Mouse (Mus musculus) ES-Bruce4 (cell line): ENCODE measurements at regions not wholly inside any gene's neighbourhood (a gene's known extent, or its start where the extent isn't known, plus 50 kb on each side); places are given as distances from the start of the nearest gene placed in this dataset.
A peak's percentile ranks its signal among the peaks of the same experiment; 100 is the strongest.
"Not testable (repeated sequence)": the region's sequence is repeated elsewhere in the genome, so short reads cannot be mapped to it uniquely, and the experiment has no call there.

ENCODE experiments used
- H3K27ac ChIP-seq: 2 replicates; pipeline ENCODE4 v1.5.1; 2012; ENCODE audit warnings: low read length, inconsistent platforms; ENCODE audit not compliant: insufficient read depth
- H3K27me3 ChIP-seq: 2 replicates; pipeline ENCODE4 v1.6.1; 2012; ENCODE audit warnings: mild to moderate bottlenecking, low read length, inconsistent platforms; ENCODE audit not compliant: control insufficient read depth, poor library complexity, insufficient read depth, severe bottlenecking
- H3K36me3 ChIP-seq: 2 replicates; pipeline ENCODE4 v1.6.1; 2012; ENCODE audit warnings: inconsistent platforms, mild to moderate bottlenecking, low read length, moderate library complexity; ENCODE audit not compliant: control insufficient read depth, poor library complexity, insufficient read depth, severe bottlenecking
- H3K4me1 ChIP-seq: one replicate; pipeline ENCODE4 v1.8.1; 2011; ENCODE audit warnings: low read length; ENCODE audit not compliant: control insufficient read depth, insufficient read depth
- H3K4me3 ChIP-seq: 2 replicates; pipeline ENCODE4 v1.5.1; 2011; ENCODE audit warnings: low read depth, mild to moderate bottlenecking, low read length
- H3K9ac ChIP-seq: 2 replicates; pipeline ENCODE4 v1.6.1; 2012; ENCODE audit warnings: low read depth, mild to moderate bottlenecking, inconsistent platforms; ENCODE audit not compliant: poor library complexity, severe bottlenecking
- H3K9me3 ChIP-seq: replicated peaks from 2 replicates; pipeline ENCODE4 v1.6.1; 2012; ENCODE audit warnings: mild to moderate bottlenecking, low read length, inconsistent platforms; ENCODE audit not compliant: control insufficient read depth, poor library complexity, insufficient read depth, severe bottlenecking
- CTCF ChIP-seq: IDR thresholded peaks from one replicate; pipeline ENCODE4 v1.8.1; 2011; ENCODE audit warnings: low read depth, low read length
- EP300 ChIP-seq: IDR thresholded peaks from 2 replicates; pipeline ENCODE4 v1.6.1; 2011; ENCODE audit warnings: low read depth, low read length; ENCODE audit not compliant: insufficient read depth
- POLR2A ChIP-seq: IDR thresholded peaks from one replicate; pipeline ENCODE4 v1.8.1; 2011; ENCODE audit warnings: low read length; ENCODE audit not compliant: insufficient read depth

DNA sequence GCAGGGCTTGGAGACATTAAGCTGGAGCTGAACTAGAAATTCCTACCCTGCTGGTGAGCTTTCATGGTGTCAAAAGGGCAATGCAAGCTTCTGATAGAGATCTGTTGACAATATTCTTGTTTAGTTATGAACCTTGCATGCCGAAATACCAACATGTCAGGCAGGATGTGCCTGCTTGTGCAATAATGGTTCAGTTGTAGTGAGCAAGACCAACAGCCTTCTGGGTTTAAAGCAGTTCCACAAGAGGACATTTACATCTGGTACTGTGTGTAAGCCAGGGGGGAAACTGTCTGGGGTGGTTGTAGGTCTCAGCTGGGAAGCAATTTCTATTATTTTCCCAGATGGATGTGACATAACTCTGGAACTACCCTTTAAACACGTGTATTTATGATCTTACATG is 987.6 kb upstream of the Gm38303 start:
- Histone ChIP-seq H3K9me3 (no peaks in the 10 kb centered on the region; the same call in 1 of the 2 replicates), H3K27ac (no peak overlapping the region), H3K4me3 (no peak overlapping the region), H3K36me3 (no peaks in the 10 kb centered on the region), H3K27me3 (no peaks in the 10 kb centered on the region; the same call in 1 of the 2 replicates), H3K9ac (no peak overlapping the region), H3K4me1 (no peaks in the 10 kb centered on the region)
- TF ChIP-seq CTCF: no peak
- no peak for TF ChIP-seq EP300
- no peak for TF ChIP-seq POLR2A

DNA sequence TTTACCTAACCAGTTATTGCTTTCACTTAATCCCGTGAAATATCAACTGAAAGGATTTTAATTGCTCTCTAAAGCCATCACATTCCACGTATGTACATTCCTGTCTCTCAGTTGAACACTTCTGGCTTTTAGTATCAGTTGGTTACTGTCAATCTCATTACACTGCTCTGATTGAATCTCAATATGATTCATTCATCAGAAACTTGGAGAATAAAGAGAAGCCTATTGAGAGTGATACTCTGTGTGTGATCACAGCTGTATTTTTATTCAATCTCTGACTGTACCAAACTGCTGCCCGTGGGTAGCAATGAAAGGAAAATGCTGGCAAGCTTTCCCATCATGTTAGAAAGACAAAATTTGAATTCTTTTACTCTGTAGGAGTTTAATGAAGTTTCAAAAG is 957.5 kb upstream of the Gm38303 start:
- no peaks in the 10 kb centered on the region for H3K27me3 ChIP-seq
- no peaks in the 10 kb centered on the region for H3K9me3 ChIP-seq
- no peak overlapping the region for H3K4me3 ChIP-seq
- H3K9ac ChIP-seq: no peak overlapping the region
- no peak overlapping the region for H3K27ac ChIP-seq
- TF ChIP-seq CTCF: no peak
- no peak for TF ChIP-seq POLR2A
- no peak for TF ChIP-seq EP300
- no peaks in the 10 kb centered on the region for H3K4me1 ChIP-seq
- H3K36me3 ChIP-seq: no peaks in the 10 kb centered on the region

DNA sequence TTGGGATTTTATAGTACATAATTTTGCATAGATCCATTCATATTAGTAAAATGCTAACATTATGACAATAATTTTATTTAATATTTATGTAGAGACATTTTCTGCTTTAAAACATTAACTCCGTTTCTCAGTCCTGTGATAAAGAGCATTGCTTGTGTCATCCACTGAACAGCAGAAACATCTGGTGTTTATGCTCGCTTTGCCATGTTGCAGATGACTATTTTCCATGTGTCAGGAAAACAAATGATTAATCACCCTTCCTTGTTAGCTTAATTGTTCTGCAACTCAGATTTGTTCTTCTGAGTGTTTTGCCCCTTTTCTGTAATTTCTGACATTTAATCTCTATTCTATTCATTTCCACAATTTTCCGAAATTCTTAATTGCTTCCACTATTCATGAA is 925.6 kb upstream of the Gm38303 start:
- H3K9me3 ChIP-seq: no peaks in the 10 kb centered on the region
- no peaks in the 10 kb centered on the region for H3K36me3 ChIP-seq
- no peak overlapping the region for H3K9ac ChIP-seq
- TF ChIP-seq POLR2A (no peak), CTCF (no peak)
- H3K27ac ChIP-seq: no peak overlapping the region
- H3K27me3 ChIP-seq: no peaks in the 10 kb centered on the region
- H3K4me3 ChIP-seq: no peak overlapping the region
- no peaks in the 10 kb centered on the region for H3K4me1 ChIP-seq

DNA sequence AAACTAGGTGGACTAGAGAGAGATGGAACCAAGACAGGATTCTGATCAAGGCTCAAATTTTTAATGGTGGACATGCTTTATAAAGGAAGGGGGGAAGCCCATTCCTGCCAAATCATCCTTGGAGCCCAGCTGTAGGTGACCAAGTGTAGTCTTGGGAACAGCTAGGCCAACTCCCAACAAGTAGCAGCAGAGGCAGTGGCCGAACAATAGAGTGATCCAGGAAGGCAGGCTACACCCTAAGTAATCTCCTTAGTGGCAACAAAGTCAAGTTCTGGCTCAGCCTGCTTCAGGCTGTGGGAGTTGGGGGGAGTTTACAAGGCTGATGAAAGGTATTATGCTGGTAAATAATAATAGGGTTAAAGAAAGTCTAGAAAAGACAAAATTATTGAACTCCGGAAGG is 878.5 kb upstream of the Gm38303 start:
- H3K4me1 ChIP-seq: no peaks in the 10 kb centered on the region
- peak; percentile 93 for TF ChIP-seq EP300
- TF ChIP-seq POLR2A: no peak
- TF ChIP-seq CTCF: no peak
- peak overlapping the region; percentile 57 for H3K4me3 ChIP-seq
- no peaks in the 10 kb centered on the region for H3K36me3 ChIP-seq
- peak overlapping the region; percentile 81 for H3K9ac ChIP-seq
- H3K27ac ChIP-seq: peak overlapping the region; percentile 100
- H3K27me3 ChIP-seq: no peaks in the 10 kb centered on the region
- no peaks in the 10 kb centered on the region for H3K9me3 ChIP-seq

- peak overlapping the region; percentile 81 for H3K9ac ChIP-seq
- H3K36me3 ChIP-seq, H3K4me1 ChIP-seq, H3K9me3 ChIP-seq, H3K27me3 ChIP-seq: not testable (repeated sequence)
- H3K27ac ChIP-seq: peak overlapping the region; percentile 100
- peak overlapping the region; percentile 61 for H3K4me3 ChIP-seq
These were observed 877.6 kb upstream of the Gm38303 start for GRCm38 (mm10) chr3:11212921-11213648.

DNA sequence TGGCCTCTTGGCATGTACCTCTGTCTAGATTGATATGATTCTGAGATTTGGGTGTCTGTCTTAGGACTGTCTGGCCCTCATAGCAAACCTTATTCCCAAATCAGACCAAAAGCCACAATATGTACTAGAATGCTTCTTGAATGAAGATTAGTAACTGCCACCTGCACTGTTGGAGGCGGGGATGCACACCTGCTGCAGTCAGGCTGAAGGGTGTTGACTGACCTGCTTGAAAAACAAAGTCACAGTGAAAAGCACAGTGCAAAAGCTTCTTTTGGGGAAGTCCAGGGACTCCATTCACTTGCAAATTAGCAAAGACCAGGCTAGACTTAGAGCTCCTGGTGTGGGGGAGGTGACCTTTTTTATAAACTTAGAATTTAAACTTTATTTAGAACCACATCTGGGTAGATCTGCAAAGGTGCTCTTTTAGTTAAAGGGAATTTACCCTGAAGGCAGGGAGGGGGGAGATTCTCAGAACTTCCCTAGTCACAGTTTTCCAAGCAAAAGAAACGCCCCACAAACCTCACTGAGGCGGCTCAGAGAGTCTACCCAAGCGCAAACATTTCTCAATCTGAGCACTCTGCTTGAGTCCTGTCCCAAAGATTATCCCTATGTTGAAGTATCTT is 876.9 kb upstream of the Gm38303 start:
- H3K4me1 ChIP-seq, H3K9me3 ChIP-seq, H3K36me3 ChIP-seq, H3K27me3 ChIP-seq: not testable (repeated sequence)
- TF ChIP-seq EP300: peak; percentile 98
- Histone ChIP-seq H3K4me3 (peak overlapping the region; percentile 61), H3K27ac (peak overlapping the region; percentile 100), H3K9ac (peak overlapping the region; percentile 81)
